Mouse (Mus musculus) bone marrow macrophage, adult 2 months (primary cell): ENCODE results near the gene Faim.

ENCODE experiments used
- CTCF ChIP-seq: IDR thresholded peaks from 2 replicates; pipeline ENCODE4 v1.5.1; 2012; ENCODE audit warnings: low read depth, mild to moderate bottlenecking, low read length, moderate library complexity
- POLR2A ChIP-seq: IDR thresholded peaks from 2 replicates; pipeline ENCODE4 v1.6.1; 2012; ENCODE audit warnings: mild to moderate bottlenecking, low read depth, low read length, borderline replicate concordance

- TF ChIP-seq POLR2A (no peak), CTCF (no peak)
Measured at GRCm38 (mm10) chr9:98987131-98987530, 958 bp downstream of the Faim start.
